Mouse (Mus musculus): ENCODE results near the gene Uqcc2. TPM values are rescaled to one million over a fixed set of nuclear protein-coding genes. Genes with fewer than 3 reads are reported as not detected.
A peak's percentile ranks its signal among the peaks of the same experiment; 100 is the strongest.

Uqcc2 gene
- total RNA-seq (2012; rRNA removed) (270 and 329 TPM in 2 replicates), polyA plus RNA-seq (2012; ENCODE audit: insufficient read depth in 1 of 2, insufficient read length in 2 of 2, low read depth in 1 of 2, low replicate concordance in 2 of 2, missing spikeins in 1 of 2) (100 to 1,000 TPM in 1 of 2 experiments, not detected in 1; 176 TPM)

- DNase-seq (ENCODE audit: low read depth, low spot score): peak; percentile 95
- Histone ChIP-seq H3K36me3 (ENCODE audit: control insufficient read depth in 1 of 2, insufficient read depth in 2 of 2, low read length in 2 of 2) (peaks cover 0 to 6% of the 10 kb centered on the region in 2 experiments; a peak in 1 of 4 replicates), H3K27ac (ENCODE audit: control insufficient read depth, low read depth, low read length) (peak within 1 kb of the TSS; percentile 79), H3K79me2 (ENCODE audit: control insufficient read depth, insufficient read depth, low read length, poor library complexity) (peaks cover 7% of the 10 kb centered on the region), H3K4me3 (ENCODE audit: control insufficient read depth in 1 of 2, insufficient read depth in 1 of 2, low read depth in 2 of 2, low read length in 2 of 2) (peak within 1 kb of the TSS; percentile 66 to 70), H3K27me3 (ENCODE audit: control insufficient read depth in 1 of 2, insufficient read depth in 2 of 2, low read length in 2 of 2) (no peaks in the 10 kb centered on the region), H3K4me1 (ENCODE audit: control insufficient read depth in 1 of 2, insufficient read depth in 2 of 2, low read length in 2 of 2) (peaks cover 0 to 12% of the 10 kb centered on the region in 2 experiments; a peak in 2 of 4 replicates), H3K9me3 (replicated peaks; ENCODE audit: insufficient read depth, low read length) (no peaks in the 10 kb centered on the region), H3K9ac (ENCODE audit: control insufficient read depth, low read depth, low read length, poor library complexity, severe bottlenecking) (peak within 1 kb of the TSS; percentile 83)
- TF ChIP-seq MEF2A (IDR thresholded peaks at IDR 0.05; ENCODE audit: extremely low read depth, insufficient replicate concordance, low read depth, low read length, poor library complexity, severe bottlenecking) (no peak), MXI1 (IDR thresholded peaks at IDR 0.05; ENCODE audit: low read depth, low read length) (peak; percentile 74), MYB (IDR thresholded peaks at IDR 0.05; ENCODE audit: low read depth, low read length) (no peak), NRF1 (IDR thresholded peaks at IDR 0.05; ENCODE audit: insufficient read depth, low read depth, low read length, poor library complexity, severe bottlenecking) (peak; percentile 77), UBTF (IDR thresholded peaks at IDR 0.05; ENCODE audit: borderline replicate concordance, insufficient read depth, low read depth, low read length) (no peak), HCFC1 (IDR thresholded peaks at IDR 0.05; ENCODE audit: low read depth, low read length) (peak; percentile 68), POLR2AphosphoS2 (IDR thresholded peaks at IDR 0.05; ENCODE audit: low read length) (peak; percentile 76), CHD1 (IDR thresholded peaks at IDR 0.05; ENCODE audit: low read depth, low read length) (no peak), NELFE (IDR thresholded peaks at IDR 0.05; ENCODE audit: low read depth, low read length) (peak; percentile 80), SMC3 (IDR thresholded peaks at IDR 0.05; ENCODE audit: low read depth, low read length) (peak; percentile 43; the same call in 1 of the 2 replicates), GATA1 (IDR thresholded peaks at IDR 0.05; ENCODE audit: low read depth, low read length) (no peak), MAX (IDR thresholded peaks at IDR 0.05; ENCODE audit: low read length) (peak; percentile 99), MAZ (IDR thresholded peaks at IDR 0.05; ENCODE audit: low read depth, low read length) (peak; percentile 59; the same call in 1 of the 2 replicates), JUND (IDR thresholded peaks at IDR 0.05; ENCODE audit: low read depth, low read length) (no peak), ZMIZ1 (IDR thresholded peaks at IDR 0.05; ENCODE audit: low read depth, low read length) (0 out of 2 replicates have a peak, but pooled peaks have one; percentile 60), POLR2AphosphoS5 (IDR thresholded peaks at IDR 0.05; ENCODE audit: borderline replicate concordance, low read depth, low read length) (no peak), USF1 (IDR thresholded peaks at IDR 0.05; ENCODE audit: low read depth, low read length) (peak; percentile 31; the same call in 1 of the 2 replicates), GABPA (IDR thresholded peaks at IDR 0.05; ENCODE audit: low read depth, low read length) (no peak), RCOR1 (IDR thresholded peaks at IDR 0.05; ENCODE audit: low read depth, low read length) (no peak), TBP (IDR thresholded peaks at IDR 0.05; ENCODE audit: low read depth, low read length) (peak; percentile 69), MAFK (IDR thresholded peaks at IDR 0.05; ENCODE audit: borderline replicate concordance, low read depth, low read length) (no peak), BHLHE40 (IDR thresholded peaks at IDR 0.05; ENCODE audit: borderline replicate concordance, low read depth, low read length) (peak; percentile 97), SIN3A (IDR thresholded peaks at IDR 0.05; ENCODE audit: low read length) (0 out of 2 replicates have a peak, but pooled peaks have one; percentile 16), ELF1 (IDR thresholded peaks at IDR 0.05; ENCODE audit: low read depth, low read length) (no peak), RAD21 (IDR thresholded peaks at IDR 0.05; ENCODE audit: low read depth, low read length) (peak; percentile 63), KAT2A (conservative IDR thresholded peaks at IDR 0.05; ENCODE audit: low read depth, low read length) (no peak), USF2 (IDR thresholded peaks at IDR 0.05; ENCODE audit: borderline replicate concordance in 1 of 2, insufficient read depth in 1 of 2, low read depth in 1 of 2, low read length in 2 of 2) (no peak), CHD2 (IDR thresholded peaks at IDR 0.05; ENCODE audit: low read length) (no peak), ZKSCAN1 (IDR thresholded peaks at IDR 0.05; ENCODE audit: low read depth, low read length) (no peak), ZNF384 (IDR thresholded peaks at IDR 0.05; ENCODE audit: low read depth, low read length) (no peak), ETS1 (IDR thresholded peaks at IDR 0.05; ENCODE audit: low read depth, low read length) (no peak), EP300 (IDR thresholded peaks at IDR 0.05; ENCODE audit: low read depth in 1 of 2, low read length in 2 of 2) (no peak), ZC3H11A (IDR thresholded peaks at IDR 0.05; ENCODE audit: low read depth, low read length) (peak; percentile 32; the same call in 1 of the 2 replicates), E2F4 (IDR thresholded peaks at IDR 0.05; ENCODE audit: borderline replicate concordance, low read depth, low read length) (no peak), POLR2A (IDR thresholded peaks at IDR 0.05; ENCODE audit: control insufficient read depth in 1 of 2, insufficient read depth in 1 of 2, low read depth in 1 of 2, low read length in 2 of 2, poor library complexity in 1 of 2) (peak; percentile 90 to 92), TAL1 (IDR thresholded peaks at IDR 0.05; ENCODE audit: low read length) (no peak)
Observed at GRCm38 (mm10) chr17:27133551-27134141, at the start of gene Uqcc2. TSS of gene Uqcc2 (minus strand) at chr17:27133916.

Measured in MEL (cell line).